Mouse (Mus musculus): ENCODE data around the gene Taok1. TPM values are rescaled to one million over a fixed set of nuclear protein-coding genes. Genes with fewer than 3 reads are reported as not detected.

The Taok1 gene
- total and polyA plus RNA-seq, 2 experiments from 2014 or later: 30.8 to 87.4 TPM

DNA sequence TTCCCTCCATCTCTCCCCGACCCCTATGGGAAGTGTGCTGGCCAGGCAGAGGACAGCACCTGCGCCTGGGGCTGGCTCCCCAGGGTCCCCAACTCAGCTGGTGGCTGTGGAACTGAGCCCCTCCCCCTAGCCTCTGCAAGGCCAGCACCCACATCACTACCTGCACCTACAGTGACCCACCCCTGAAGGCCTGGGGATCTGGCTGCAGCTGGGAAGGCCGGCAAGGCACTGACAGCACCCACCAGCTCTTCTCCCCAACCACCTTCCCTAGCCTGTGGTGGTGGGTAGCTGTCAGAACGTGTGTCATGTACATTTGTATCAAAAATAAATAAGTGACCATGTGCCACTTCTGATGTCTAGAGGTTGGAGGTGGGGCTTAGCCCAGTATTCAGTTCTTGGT lies 100.2 kb downstream of the Taok1 start:
- Histone ChIP-seq H3K9me3 (ENCODE audit: low read length) (no peaks in the 10 kb centered on the region), H3K4me1 (ENCODE audit: insufficient read depth) (0 out of 2 replicates have a peak, but pooled peaks cover 7% of the 10 kb centered on the region), H3K4me2 (ENCODE audit: low read depth) (no peak overlapping the region), H3K4me3 (ENCODE audit: low read depth, low read length) (no peak overlapping the region), H3K27me3 (ENCODE audit: insufficient read depth, low read length) (no peaks in the 10 kb centered on the region), H3K9ac (no peak overlapping the region), H3K27ac (ENCODE audit: low read depth, low read length) (no peak overlapping the region), H3K36me3 (ENCODE audit: insufficient read depth) (peaks cover 47% of the 10 kb centered on the region)
- DNase-seq (no peak), ATAC-seq (no peak)
- WGBS: 75% methylated on average over 4 of the region's 4 CpGs
- TF ChIP-seq CTCF (IDR thresholded peaks at IDR 0.05; ENCODE audit: low read depth): no peak

DNA sequence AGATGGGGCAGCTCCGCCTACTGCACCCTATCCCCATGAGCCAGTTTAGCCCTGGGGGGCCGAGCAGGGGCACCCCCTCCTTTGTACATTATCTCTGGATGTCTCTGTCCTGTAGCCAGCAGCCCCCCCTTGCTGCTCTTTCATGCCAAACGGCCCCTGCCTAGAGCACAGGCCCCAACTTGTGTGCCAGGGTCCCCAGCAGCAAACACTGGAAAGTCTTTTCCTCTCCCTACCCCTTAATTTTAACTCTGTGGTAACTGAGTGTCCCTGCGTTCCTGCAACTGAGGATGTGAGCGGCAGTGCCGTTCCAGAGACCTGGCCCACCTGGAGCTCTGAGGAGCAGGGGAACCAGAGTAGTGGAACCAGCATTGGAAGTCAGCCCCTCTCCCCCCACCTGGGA lies 100.7 kb downstream of the Taok1 start:
- Histone ChIP-seq H3K9ac (no peak overlapping the region), H3K4me1 (ENCODE audit: insufficient read depth) (0 out of 2 replicates have a peak, but pooled peaks cover 4% of the 10 kb centered on the region), H3K36me3 (ENCODE audit: insufficient read depth) (peaks cover 48% of the 10 kb centered on the region), H3K27ac (ENCODE audit: low read depth, low read length) (no peak overlapping the region), H3K4me3 (ENCODE audit: low read depth, low read length) (no peak overlapping the region), H3K9me3 (ENCODE audit: low read length) (no peaks in the 10 kb centered on the region), H3K4me2 (ENCODE audit: low read depth) (no peak overlapping the region), H3K27me3 (ENCODE audit: insufficient read depth, low read length) (no peaks in the 10 kb centered on the region)
- DNase-seq (no peak), ATAC-seq (no peak)
- 86% methylated on average over 6 of the region's 6 CpGs for WGBS
- TF ChIP-seq CTCF (IDR thresholded peaks at IDR 0.05; ENCODE audit: low read depth): no peak

DNA sequence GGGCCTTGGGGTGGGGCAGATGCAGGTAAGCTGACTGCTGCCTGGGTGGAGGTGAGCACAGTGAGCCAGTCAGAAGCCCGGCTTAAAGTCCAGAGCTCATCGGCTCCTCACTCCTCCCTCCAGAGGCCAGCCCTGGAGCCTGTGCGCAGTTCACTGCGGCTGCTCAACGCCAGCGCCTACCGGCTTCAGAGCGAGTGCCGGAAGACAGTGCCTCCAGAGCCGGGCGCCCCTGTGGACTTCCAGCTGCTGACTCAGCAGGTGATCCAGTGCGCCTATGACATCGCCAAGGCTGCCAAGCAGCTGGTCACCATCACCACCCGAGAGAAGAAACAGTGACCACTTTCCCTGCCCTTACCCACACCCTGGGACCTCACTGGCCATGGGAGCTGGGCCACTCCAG lies 101.3 kb downstream of the Taok1 start:
- Histone ChIP-seq H3K4me1 (ENCODE audit: insufficient read depth) (0 out of 2 replicates have a peak, but pooled peaks cover 4% of the 10 kb centered on the region), H3K27me3 (ENCODE audit: insufficient read depth, low read length) (no peaks in the 10 kb centered on the region), H3K9ac (no peak overlapping the region), H3K4me3 (ENCODE audit: low read depth, low read length) (no peak overlapping the region), H3K36me3 (ENCODE audit: insufficient read depth) (peaks cover 48% of the 10 kb centered on the region), H3K4me2 (ENCODE audit: low read depth) (no peak overlapping the region), H3K27ac (ENCODE audit: low read depth, low read length) (no peak overlapping the region), H3K9me3 (ENCODE audit: low read length) (no peaks in the 10 kb centered on the region)
- no peak for TF ChIP-seq CTCF (IDR thresholded peaks at IDR 0.05; ENCODE audit: low read depth)
- WGBS: 86% methylated on average over 14 of the region's 14 CpGs
- no peak for ATAC-seq
- DNase-seq: no peak

DNA sequence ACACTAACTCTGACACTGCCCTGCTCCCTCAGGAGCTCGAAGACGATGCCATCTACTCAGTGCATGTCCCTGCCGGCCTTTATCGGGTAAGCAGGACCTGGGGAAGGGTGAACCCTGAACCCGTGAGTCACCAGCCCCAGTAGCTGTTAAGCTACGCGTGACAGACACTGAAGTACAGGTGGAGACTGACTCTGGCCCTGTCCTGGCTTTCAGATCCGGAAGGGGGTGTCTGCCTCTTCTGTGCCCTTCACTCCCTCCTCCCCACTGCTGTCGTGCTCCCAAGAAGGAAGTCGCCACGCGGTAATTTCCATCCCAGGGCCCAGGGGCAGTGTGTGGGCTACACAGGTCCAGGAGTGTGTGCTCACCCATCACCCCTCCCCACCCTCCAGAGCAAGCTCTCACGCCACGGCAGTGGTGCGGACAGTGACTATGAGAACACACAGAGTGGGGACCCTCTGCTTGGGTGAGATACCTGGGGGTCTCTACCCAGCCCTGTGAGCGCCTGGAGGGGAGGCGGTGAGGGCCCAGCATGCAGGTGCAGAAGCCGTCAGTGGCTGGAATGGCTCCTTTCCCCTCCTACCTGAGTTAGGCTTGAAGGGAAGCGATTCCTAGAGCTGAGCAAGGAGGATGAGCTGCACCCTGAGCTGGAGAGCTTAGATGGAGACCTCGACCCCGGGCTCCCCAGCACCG lies 102.2 kb downstream of the Taok1 start:
- TF ChIP-seq CTCF (IDR thresholded peaks at IDR 0.05; ENCODE audit: low read depth): no peak
- H3K4me1 ChIP-seq (ENCODE audit: insufficient read depth): 0 out of 2 replicates have a peak, but pooled peaks cover 4% of the 10 kb centered on the region
- WGBS: 89% methylated on average over 22 of the region's 22 CpGs
- no peaks in the 10 kb centered on the region for H3K9me3 ChIP-seq (ENCODE audit: low read length)
- H3K9ac ChIP-seq: no peak overlapping the region
- no peak overlapping the region for H3K4me2 ChIP-seq (ENCODE audit: low read depth)
- DNase-seq (no peak), ATAC-seq (no peak)
- no peak overlapping the region for H3K27ac ChIP-seq (ENCODE audit: low read depth, low read length)
- H3K27me3 ChIP-seq (ENCODE audit: insufficient read depth, low read length): no peaks in the 10 kb centered on the region
- peaks cover 50% of the 10 kb centered on the region for H3K36me3 ChIP-seq (ENCODE audit: insufficient read depth)
- H3K4me3 ChIP-seq (ENCODE audit: low read depth, low read length): no peak overlapping the region

DNA sequence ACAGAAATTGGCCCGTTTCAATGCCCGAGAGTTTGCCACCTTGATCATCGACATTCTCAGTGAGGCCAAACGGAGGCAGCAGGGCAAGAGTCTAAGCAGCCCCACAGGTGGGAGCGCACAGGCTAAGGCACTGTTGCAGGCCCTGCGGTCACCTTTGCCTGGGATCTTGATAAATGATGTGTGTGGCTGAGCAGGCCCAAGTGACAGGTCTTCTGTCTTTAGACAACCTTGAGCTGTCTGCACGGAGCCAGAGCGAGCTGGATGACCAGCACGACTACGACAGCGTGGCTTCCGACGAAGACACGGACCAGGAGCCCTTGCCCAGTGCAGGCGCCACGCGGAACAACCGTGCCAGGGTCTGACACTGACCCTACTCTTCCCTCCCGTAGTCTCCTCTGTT lies 103.2 kb downstream of the Taok1 start:
- WGBS: 94% methylated on average over 19 of the region's 19 CpGs
- no peak for DNase-seq
- no peaks in the 10 kb centered on the region for H3K27me3 ChIP-seq (ENCODE audit: insufficient read depth, low read length)

DNA sequence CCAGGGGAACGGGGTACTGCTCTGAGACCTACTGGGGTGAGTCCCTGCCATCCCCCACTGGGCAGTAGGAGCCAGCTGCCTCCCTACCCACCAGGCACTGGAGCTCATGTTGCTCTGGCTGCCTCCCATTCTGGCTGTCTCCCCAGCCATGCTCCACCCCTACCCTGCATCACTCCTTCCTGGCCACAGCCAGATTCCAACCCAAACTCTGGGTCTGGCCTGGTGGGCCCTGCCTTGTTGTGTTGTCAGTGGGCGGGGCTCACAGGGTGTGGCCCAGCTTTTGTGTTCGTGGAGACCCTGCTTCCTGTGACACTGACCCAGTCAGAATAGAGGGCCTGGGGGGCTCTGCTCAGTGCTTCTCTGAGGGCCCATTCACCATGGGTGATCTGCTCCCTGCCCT lies 104.1 kb downstream of the Taok1 start:
- no peak for TF ChIP-seq CTCF (IDR thresholded peaks at IDR 0.05; ENCODE audit: low read depth)
- no peak overlapping the region for H3K4me2 ChIP-seq (ENCODE audit: low read depth)
- DNase-seq (no peak), ATAC-seq (no peak)
- H3K9ac ChIP-seq: no peak overlapping the region
- H3K36me3 ChIP-seq (ENCODE audit: insufficient read depth): peaks cover 66% of the 10 kb centered on the region
- no peaks in the 10 kb centered on the region for H3K9me3 ChIP-seq (ENCODE audit: low read length)
- 0 out of 2 replicates have a peak, but pooled peaks cover 4% of the 10 kb centered on the region for H3K4me1 ChIP-seq (ENCODE audit: insufficient read depth)
- WGBS: 71% methylated on average over 3 of the region's 3 CpGs
- H3K4me3 ChIP-seq (ENCODE audit: low read depth, low read length): no peak overlapping the region
- H3K27me3 ChIP-seq (ENCODE audit: insufficient read depth, low read length): no peaks in the 10 kb centered on the region
- H3K27ac ChIP-seq (ENCODE audit: low read depth, low read length): no peak overlapping the region

More for the DNA sequence above, 103.2 kb downstream of the Taok1 start:
- H3K4me1 ChIP-seq (ENCODE audit: insufficient read depth): 0 out of 2 replicates have a peak, but pooled peaks cover 4% of the 10 kb centered on the region
- no peak overlapping the region for H3K9ac ChIP-seq
- TF ChIP-seq CTCF (IDR thresholded peaks at IDR 0.05; ENCODE audit: low read depth): no peak
- no peak for ATAC-seq
- H3K36me3 ChIP-seq (ENCODE audit: insufficient read depth): peaks cover 61% of the 10 kb centered on the region
- no peak overlapping the region for H3K4me3 ChIP-seq (ENCODE audit: low read depth, low read length)
- H3K27ac ChIP-seq (ENCODE audit: low read depth, low read length): no peak overlapping the region
- H3K9me3 ChIP-seq (ENCODE audit: low read length): no peaks in the 10 kb centered on the region
- H3K4me2 ChIP-seq (ENCODE audit: low read depth): no peak overlapping the region

DNA sequence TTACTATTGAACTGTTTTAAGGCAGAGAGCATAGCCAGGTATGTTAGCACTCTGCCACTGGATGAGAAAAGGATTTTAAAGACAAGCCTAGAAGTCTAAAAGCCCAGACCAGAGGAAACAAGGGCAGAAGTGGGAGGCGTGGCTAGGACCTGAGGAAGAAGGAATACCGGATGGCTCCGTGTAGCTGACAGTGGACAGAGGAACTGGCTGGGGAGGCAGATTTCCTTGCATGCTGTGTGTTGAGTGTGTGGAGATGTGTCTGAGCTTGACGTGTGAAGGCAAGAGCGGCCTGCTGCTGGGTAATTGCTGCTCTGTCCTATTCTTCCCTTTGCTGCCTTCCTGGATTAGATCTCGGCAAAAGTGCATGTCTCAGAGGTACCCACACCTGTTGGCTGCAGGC lies 105.1 kb downstream of the Taok1 start:
- no peaks in the 10 kb centered on the region for H3K9me3 ChIP-seq (ENCODE audit: low read length)
- ATAC-seq: no peak
- no peak for DNase-seq
- peaks cover 66% of the 10 kb centered on the region for H3K36me3 ChIP-seq (ENCODE audit: insufficient read depth)
- H3K27me3 ChIP-seq (ENCODE audit: insufficient read depth, low read length): no peaks in the 10 kb centered on the region
- H3K4me3 ChIP-seq (ENCODE audit: low read depth, low read length): no peak overlapping the region
- TF ChIP-seq CTCF (IDR thresholded peaks at IDR 0.05; ENCODE audit: low read depth): no peak
- no peak overlapping the region for H3K27ac ChIP-seq (ENCODE audit: low read depth, low read length)
- 92% methylated on average over 6 of the region's 6 CpGs for WGBS
- no peak overlapping the region for H3K9ac ChIP-seq
- H3K4me2 ChIP-seq (ENCODE audit: low read depth): no peak overlapping the region
- H3K4me1 ChIP-seq (ENCODE audit: insufficient read depth): no peaks in the 10 kb centered on the region

All from forebrain, postnatal 0 days (tissue).